Mouse (Mus musculus): ENCODE measurements around the gene Slc38a5.

DNA sequence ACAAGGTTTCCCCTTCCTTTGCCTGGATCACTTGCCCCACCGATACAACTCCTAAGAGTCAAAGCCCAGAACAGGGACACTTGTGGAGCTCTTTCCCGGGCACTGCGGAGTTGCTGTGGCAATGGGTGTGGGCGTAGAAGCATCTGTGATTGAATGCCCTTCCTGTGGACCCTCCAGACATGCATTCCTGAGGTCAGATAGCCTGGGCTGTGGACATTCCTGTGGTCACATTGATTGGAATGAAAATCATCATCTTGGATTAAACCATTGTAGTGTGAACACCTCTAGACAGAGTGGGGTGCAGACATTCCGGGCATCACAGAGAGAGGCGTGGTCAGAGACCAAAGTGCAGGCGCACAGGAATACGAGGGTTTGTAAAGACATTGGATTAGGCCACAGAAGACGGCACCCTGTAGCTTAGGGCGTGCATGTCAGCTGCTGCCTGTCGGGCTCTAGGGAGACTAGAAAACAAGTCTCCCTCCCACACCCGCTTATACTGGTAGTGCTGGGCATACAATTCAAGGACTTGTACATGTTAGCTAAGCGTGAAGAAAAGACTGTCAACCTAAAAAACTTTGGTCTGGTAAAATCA, 32.0 kb upstream of the Slc38a5 start:
- TF ChIP-seq POLR2A (IDR thresholded peaks at IDR 0.05; ENCODE audit: low read depth, low read length) (no peak), CTCF (IDR thresholded peaks at IDR 0.05; ENCODE audit: extremely low read depth, insufficient read depth, insufficient read length, insufficient replicate concordance) (no peak)
